Mouse (Mus musculus) cortical plate, adult 2 months (tissue): ENCODE measurements at regions not wholly inside any gene's neighbourhood (a gene's known extent, or its start where the extent isn't known, plus 50 kb on each side); places are given as distances from the start of the nearest gene placed in this dataset.
A peak's percentile ranks its signal among the peaks of the same experiment; 100 is the strongest.

ENCODE experiments used
- CTCF ChIP-seq: fragments of 200-500 bp; IDR thresholded peaks from 2 replicates; pipeline ENCODE4 v1.5.1; 2011; ENCODE audit warnings: mild to moderate bottlenecking, control low read depth, low read length; ENCODE audit not compliant: insufficient read depth; ENCODE audit errors: extremely low read depth
- POLR2A ChIP-seq: fragments of 200-500 bp; IDR thresholded peaks from 2 replicates; pipeline ENCODE4 v1.6.1; 2011; ENCODE audit warnings: mild to moderate bottlenecking, low read length, control low read depth; ENCODE audit not compliant: insufficient read depth; ENCODE audit errors: extremely low read depth

DNA sequence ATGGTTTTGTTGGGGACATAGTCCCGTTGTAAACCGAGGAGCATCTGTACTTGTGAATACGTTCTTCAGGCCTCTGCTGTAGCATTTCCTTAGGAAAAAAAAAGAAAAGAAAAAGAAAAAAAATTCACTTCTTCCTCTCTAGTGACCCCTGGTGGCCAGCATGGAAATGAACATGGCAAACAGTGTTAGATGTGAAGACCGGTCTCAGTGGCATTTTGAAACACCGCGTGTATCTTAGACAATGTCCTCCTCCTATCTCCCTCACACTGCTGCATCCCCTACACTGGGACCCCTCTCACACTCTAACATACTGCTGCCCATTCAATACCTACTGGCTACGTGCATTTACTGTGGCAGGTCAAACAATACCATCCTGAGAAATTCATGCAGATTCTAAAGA is 284.6 kb upstream of the Npvf start:
- TF ChIP-seq CTCF (peak; percentile 51; the same call in 1 of the 2 replicates), POLR2A (no peak)
